Mouse (Mus musculus) lung, postnatal 0 days (tissue): ENCODE results near the gene Teddm2.

Experiments used
- CTCF ChIP-seq: IDR thresholded peaks from 2 replicates; pipeline ENCODE4 v1.5.1; 2016; ENCODE audit warnings: antibody characterized with exemption, mild to moderate bottlenecking
- EP300 ChIP-seq: IDR thresholded peaks from 2 replicates; pipeline ENCODE4 v1.6.1; 2016; ENCODE audit warnings: antibody characterized with exemption, mild to moderate bottlenecking, control low read depth

DNA sequence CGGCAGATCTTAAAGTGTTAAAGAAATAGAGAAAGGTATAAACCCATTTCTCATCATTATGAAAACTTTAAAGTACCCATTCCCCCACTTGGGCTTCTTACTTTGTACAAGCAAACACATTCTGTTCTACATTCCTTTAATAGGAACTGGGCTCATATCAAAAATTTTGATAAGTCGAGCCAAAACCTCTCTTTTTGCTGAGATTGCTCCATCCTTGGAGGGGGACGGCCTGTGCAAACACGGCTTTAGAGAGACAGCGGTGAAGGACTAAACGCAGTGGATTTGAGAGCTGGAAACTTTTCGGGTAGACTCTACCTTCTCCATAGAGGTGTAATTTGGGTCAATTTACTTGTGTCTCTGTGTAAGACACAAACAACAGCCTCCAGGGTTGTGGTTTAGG lies 97.3 kb downstream of the Teddm2 start:
- TF ChIP-seq CTCF: no peak
- TF ChIP-seq EP300: no peak
